Mouse (Mus musculus) cerebellum, postnatal 14 days (tissue): ENCODE measurements around the gene Hypm.

Source experiments
- DNase-seq, 2 experiments: peaks; one replicate each; pipeline ENCODE4 v3.0.0; 2021; ENCODE audit warnings: mixed read lengths in 2 of 2

Hypm gene

DNA sequence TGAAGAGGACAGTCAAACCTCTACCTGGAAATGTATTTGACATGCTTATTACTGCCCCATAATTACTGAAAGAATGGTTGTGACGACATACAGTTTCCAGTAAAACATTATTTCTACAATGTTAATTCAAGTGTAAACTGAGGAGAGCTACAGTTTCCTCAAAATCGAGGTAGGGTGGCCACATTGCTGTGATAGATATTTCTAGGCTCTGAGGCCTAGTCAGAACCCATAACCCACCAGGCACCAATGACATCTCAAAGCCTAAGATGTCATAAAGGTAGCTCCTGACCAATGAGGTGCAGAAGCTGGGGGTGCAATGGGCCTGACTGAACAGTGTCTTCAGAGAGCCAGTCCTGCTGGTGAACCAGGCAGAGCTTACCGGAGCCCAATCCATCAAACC is at the start of gene Hypm:
Gene Hypm, plus strand, starts transcription at position 301 of the 400 bp plus-strand sequence.
- no peak for DNase-seq

DNA sequence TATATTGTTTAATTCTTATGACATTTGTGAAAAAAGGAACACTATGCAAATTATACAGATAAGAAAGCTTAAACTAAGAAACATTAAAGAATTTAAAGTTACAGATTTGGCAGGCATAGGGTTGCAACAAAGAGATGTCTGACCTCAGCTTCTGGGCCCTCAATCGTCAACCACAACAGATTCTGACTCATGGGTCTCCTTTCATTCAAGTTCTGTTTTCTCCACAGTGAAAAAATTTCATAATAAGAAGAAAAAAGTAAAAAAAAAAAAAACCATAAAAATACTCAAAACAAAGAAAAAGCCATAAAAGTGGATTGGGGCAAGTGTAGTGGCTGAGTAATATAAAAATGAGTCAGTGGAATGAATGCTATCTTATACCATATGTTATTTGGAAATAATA is 36.6 kb upstream of the Hypm start:
- no peak for DNase-seq

DNA sequence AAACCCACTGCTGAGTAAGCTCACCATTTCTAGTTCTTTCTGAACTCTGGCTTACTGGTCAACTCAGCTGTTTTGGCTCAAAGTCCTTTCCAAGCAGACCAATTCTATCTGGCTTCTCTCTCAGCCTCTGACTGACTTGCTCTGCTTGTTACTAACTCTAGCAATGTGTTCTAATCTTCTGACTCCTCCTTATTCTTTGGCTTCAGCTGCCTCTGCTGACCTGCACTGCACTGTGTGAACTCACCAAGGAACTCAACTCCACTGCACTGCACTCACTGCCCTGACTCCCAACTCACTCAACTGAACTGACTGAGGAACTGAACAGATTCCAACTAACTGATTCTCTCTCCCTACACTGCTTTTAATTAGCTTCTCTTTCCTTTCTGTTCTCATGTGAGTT is 34.3 kb upstream of the Hypm start:
- DNase-seq, result no peak

DNA sequence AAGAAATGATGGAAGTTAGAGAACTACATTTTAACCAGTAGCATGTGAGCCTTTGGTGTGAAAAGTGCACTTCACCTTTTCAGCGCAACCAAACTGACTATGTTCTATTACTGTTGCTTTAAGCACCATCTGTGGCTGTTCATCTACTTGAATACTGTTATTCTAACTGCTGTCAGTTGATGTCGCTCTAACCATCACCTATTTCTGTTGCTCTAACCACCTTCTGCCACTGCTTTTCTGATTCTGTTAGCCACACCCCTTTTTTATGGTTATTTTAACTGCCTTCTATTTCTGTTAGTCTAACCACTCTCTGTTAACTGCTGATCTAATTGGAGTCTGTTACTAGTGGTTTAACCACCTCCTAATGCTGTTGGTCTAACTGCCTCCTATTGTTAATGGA is 11.9 kb upstream of the Hypm start:
- DNase-seq, result no peak

DNA sequence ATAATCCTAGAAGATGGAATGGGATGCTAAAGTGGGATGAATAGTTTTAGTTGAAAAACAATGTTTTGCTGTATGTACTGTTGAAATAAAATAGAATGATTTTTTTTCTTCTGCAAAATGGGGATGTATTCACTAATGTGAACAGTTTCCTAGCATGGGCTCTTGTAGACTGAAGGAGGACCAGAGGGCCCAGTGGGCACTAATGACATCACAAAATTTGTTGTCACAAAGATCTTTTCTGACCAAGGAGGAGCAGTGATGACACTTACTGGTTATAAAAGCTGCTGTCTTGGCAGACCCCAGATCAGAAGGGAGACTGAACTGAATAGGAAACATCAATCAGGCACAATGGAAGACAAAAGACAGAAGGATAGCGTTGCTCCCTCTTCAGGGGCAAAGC is 2.7 kb downstream of the Hypm start, which contains the start of gene H2al3:
Gene H2al3, plus strand, starts transcription at position 301 of the 400 bp plus-strand sequence.
- no peak for DNase-seq

DNA sequence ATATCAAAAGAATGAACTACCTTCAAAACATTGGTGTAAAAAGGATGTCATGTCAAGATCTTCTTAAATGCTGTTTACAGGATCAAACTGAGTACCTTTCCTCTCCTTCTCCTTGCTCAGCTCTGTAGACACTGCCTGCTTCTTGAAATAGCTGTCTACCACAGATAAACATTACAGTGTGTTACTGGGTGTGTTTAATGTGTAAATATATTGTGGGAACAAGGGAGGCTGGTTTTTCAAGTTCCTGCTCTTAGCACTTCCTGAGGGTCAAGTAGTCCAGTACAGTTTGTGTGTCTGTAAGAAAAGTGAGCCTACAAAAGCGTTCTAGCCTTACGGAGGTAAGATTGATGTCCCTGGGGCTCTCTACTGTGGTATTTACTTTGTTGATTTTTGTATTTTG is 15.1 kb downstream of the Hypm start:
- no peak for DNase-seq

DNA sequence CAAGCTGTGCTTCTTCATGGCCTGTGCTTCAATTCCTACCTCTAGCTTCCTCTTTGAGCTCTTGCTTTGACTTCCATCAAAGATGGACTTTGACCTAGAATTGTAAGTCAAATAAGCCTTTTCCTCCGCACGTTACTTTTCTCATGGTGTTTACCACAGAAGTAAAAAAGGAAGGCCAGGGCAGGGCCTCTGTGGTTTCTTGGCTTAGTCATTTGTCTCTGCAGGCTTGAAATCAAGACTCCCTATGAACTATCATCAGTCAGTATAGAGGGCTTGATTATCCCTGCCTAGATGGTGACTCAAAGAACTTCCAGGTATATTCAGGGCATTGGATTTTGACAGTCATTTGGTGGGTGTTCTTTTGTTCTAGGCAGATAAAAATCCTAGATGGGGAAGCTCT is 28.8 kb downstream of the Hypm start:
- no peak for DNase-seq

DNA sequence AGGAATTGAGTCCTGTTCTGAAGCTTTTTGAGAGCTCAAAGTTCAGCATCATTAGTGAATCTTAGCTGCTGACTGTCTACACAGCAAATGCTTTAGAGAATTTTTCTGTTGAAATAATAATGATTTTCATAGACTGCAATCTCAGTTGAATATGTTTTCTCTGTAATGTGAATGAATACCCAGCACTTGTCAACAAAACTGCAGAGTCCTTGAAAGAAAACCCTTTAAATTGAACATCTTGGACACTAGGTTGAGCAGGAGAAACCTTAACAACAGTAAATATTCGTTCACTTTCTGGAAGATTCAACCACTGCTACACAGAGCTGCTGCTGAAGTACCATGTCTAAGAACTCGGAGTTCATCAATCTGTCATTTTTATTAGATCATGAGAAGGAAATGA is 38.6 kb downstream of the Hypm start, which contains the start of gene Sytl5:
Gene Sytl5, plus strand, starts transcription at position 301 of the 400 bp plus-strand sequence.
- DNase-seq, result no peak
